Mouse (Mus musculus) gastrocnemius, postnatal 25 days (tissue): ENCODE measurements around the gene Ppp1ca. TPM values are rescaled to one million over a fixed set of nuclear protein-coding genes. Genes with fewer than 3 reads are reported as not detected.

Experiments
- DNase-seq: peaks from one replicate; pipeline ENCODE4 v3.0.0; 2022
- total RNA-seq, 2 experiments: library from RNA; stranded (reverse); gene quantifications; 1 replicate in 1 of 2; 2 replicates in 1 of 2; pipeline ENCODE4 v1.2.3; 2021

Ppp1ca gene
- total RNA-seq, 2 experiments from 2014 or later: 206 to 208 TPM

DNA sequence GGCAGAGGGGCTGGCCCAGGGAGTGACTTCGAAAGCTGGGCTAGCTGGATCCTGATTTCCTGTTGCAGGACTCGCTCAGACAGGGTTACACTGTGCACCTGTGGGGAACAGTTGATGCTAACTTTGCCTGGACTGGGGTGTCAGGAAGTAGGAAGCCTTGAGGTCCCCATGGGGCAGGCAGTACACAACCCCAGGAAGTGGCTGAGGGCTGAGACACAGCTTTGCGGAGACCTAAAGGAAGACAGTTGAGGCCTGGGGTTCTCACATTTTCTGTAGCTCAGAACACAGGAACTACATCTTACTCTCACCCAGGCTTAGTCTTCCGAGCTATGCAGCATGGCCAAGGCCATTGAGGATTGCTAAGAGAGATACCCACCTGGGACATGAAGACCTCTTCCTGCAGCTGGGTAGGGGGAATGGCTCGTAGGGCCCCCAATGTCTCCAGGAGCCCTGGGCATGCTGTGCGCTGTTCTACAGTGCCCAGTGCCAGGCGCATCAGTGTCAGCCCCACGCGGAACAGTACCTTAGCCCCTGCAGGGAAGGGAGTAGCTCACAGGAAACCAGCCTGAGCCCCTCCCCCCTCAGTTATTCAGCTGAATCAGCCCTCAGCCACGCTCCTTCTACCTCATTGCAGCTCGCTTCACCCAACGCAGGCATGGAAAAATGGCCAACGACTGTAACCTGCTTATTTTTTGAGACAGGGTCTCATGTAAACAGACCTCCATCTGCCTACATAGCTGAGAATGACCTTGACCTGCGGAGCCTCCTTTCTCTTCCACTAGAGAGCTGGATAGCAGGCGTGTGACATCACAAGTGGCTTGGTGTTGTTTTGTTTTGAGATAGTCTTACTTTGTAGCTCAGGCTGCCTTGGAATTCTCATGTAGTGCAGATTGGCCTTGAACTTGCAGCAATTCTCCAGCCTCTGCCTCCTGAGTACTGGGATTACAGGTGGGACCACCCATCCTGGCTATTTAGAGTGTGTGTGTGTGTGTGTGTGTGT is 6.6 kb upstream of the Ppp1ca start:
- DNase-seq: no peak

DNA sequence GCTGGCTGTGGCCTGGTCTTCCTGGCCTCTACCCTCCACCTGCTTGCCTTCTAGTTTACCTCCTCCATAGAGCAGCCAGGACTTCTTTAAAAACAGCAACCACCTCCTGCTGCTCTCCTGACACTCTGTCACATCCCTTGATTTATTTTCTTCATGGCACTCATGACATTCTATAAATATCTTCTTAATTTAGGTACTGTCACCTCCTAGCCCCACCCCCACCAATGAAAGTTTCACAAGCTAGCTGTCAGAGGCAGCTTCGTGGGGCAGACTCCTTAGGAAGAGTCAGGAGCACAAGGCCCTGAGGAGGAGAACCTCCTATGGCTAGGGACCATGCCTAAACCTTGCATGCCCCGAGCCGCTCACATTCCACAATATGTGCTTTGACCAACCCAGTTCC is 4.6 kb upstream of the Ppp1ca start:
- DNase-seq: no peak

DNA sequence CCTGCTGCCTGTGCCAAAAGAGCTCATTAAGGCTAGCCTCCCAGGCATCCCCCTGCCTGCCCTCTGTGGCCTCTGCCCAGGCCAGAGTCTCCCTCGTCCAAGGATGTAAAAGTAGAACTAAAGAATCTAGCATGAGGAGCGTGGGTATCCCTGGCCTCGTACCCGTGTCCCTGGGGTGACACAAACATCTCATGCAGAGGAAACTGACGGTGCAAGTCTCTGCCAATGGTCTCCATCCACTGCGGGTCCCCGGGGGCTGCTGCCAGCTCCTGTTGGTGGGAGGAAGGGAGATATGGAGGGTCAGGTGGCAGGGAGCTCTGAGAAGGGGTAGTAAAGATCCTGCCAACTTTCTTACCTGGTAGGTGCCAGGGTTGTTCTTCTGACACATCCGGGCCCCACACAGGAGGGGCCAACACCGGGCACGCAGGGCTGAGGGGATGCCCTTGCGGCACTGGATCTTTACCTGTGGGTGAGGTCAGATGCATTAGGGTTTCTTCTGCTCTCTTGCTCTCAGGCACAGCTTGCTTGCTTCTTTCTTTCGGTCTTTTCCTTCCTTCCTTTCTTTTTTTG is 2.7 kb upstream of the Ppp1ca start:
- no peak for DNase-seq

DNA sequence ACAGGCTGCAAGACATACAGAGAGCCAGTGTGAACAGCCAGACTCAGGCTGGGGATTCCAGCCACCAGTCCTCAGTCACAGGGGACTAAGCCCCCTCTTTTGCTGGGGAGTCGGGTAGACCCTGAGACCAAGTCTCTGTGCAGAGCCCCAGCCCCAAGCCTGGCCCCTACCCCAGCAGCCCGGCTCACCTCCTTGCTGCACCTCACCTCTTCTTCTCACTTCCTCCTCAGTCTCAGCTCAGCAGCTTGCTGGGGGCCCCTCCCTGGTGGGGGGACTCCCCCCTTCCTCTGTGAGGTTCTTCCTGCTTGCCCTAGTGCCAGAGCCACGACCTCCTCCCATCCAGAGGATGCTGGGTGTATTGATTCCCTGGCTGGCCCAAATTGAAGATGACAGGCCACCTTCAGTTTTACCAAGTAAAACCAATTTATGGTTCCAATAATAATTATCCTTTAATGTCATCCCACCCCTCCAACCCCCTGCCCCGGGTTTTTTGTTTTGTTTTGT is 982 bp upstream of the Ppp1ca start, which contains the start of gene Tbc1d10c:
Gene Tbc1d10c (minus strand): TSS at position 454 of the 504 bp plus-strand sequence.
- peak; percentile 66 for DNase-seq

DNA sequence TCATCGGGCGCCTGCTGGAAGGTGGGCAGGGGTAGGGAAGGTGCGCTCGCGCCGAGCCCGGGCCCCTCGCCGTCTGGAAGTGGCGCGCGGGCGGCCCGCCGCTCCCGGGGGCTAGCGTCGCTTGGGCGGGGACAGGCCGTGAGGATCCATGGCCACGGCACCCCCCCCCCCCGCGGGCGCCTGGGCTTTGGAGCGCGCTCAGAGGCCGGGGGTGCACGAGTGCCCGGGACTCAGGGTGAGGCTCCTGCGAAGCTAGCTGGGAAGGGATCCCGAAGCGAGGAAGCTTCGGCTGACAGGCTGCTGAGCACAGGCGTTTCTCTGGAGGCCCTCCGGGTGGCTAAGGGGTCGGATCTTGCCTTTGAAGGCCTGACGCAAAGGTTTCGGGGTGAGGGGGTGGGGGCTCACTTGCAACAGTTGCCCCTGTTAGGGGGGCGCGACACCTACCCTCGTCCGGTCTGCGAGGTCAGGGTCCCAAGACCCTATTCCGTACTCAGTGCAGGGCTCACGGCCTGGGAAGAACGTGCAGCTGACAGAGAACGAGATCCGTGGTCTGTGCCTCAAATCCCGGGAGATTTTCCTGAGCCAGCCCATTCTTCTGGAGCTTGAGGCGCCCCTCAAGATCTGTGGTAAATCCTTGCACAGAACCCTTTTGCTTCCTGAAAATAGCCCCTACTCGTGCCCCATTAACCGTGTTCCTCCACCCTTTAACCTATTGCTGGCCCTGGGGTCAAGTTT is 553 bp downstream of the Ppp1ca start:
- DNase-seq: no peak

DNA sequence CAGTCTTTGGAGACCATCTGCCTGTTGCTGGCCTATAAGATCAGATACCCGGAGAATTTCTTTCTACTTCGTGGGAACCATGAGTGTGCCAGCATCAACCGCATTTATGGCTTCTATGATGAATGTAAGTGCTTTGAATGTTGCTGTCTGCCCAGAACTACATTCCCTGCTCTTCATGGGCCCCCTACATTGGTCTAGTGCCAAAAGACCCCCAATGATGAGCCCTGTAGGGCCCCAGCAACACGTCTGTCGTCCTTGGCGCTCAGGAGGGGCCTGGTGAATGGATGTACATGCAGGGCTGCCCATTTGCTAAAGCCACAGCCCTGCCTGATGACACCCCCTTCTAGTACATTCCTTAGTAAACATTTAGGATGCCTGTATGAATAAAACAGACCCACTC is 1.3 kb downstream of the Ppp1ca start:
- no peak for DNase-seq

DNA sequence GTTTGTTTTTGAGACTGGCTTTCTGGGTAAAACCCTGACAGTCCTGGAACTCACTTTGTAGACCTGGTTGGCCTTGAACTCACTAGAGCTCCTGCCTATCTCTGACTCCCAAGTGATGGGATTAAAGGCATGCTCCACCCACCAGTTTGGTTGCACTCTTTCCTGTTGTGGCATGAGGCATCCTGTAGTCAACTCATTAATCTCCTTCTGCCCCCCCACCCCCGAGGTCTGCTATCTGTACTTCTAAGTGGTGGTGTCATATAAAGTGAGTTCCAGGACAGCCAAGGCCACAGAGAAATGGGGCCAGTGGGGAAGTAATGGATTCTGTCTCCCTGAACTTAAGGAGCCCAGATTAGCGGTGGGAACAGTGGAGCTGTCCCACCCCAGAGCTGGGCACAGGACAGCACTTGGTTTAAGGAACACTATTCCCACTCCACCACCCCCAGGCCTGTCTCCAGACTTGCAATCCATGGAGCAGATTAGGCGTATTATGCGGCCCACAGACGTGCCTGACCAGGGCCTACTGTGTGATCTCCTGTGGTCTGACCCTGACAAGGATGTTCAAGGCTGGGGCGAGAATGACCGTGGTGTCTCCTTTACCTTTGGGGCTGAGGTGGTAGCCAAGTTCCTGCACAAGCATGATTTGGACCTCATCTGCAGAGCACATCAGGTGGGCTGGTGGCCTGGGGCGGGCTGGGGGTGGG is 2.3 kb downstream of the Ppp1ca start:
- DNase-seq: no peak

DNA sequence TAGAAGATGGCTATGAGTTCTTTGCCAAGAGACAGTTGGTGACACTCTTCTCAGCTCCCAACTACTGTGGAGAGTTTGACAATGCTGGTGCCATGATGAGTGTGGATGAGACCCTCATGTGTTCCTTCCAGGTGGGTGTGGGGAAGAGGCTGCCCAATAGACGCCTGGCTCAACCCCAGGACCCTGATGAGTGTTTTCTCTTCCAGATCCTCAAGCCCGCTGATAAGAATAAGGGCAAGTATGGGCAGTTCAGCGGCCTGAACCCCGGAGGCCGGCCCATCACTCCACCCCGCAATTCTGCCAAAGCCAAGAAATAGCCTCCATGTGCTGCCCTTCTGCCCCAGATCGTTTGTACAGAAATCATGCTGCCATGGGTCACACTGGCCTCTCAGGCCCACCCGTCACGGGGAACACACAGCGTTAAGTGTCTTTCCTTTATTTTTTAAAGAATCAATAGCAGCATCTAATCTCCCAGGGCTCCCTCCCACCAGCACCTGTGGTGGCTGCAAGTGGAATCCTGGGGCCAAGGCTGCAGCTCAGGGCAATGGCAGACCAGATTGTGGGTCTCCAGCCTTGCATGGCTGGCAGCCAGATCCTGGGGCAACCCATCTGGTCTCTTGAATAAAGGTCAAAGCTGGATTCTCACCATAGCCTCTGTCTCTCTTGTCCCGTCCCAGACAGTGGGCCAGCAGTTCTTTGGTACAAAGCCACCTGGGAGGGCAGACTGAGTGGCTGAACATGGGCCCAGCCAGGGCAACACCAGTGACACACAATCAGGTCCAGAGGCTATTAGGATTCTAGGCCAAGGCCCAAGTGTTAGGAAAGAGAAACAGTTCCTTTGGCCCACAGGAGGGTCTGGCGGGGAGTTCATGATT is 3.1 kb downstream of the Ppp1ca start:
- DNase-seq: no peak

DNA sequence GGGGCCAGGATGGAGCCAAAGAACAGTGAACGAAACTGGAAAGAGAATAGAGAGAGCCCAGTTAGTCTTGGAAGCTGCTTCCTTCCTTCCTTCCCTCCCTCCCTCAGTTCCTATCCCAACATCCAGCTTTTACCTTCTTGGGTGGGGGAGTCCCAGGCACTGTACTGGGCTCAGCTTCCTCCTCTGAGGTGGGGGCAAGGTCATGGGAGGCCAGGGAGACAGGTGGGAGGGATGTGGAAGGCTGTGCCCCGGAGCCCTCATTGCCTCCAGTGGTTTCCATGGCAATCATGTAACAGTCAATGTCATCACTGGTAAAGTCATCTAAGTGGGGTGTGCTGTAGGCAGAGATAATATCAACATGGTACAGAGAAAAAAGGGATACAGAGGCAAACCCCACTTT is 4.2 kb downstream of the Ppp1ca start:
- DNase-seq: no peak

DNA sequence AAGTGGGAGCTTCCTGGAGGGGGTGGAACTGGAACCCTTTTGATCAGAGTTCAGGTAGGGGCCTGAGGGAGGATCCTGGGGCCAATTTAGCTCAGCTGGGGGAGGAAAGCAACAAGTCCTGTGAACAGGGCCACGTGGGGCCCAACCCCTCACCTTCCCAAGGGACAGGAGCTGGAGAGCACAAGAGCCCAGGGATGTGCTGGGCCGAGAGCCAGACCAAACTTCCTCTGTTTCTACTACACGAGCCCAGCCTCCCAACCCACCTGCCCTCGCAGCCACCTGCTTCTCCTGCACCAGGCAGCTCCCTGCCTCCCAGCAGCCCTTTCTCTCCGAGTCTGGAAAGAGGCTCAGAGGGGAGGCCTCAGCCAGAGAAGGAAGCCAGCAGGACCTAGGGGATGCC is 4.7 kb downstream of the Ppp1ca start:
- no peak for DNase-seq

DNA sequence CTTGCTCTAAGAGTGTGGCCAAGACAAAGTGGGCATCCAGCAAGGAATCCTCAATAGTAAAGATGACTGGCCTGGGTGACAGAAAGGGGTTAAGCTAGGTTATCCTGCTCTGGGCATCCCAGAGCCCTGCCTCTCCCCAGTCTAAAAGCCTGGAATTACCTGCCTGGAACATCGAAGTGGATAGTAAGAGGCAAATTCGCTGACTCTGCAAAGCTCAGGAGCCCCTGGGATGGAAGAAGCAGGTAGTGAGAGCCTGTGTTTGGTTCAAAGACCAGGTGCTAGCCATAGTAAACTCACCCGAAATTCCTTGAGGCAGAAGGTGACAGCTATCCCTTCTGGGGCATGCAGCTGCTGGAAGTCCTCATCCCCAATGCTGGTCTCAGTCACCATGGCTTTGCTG is 5.3 kb downstream of the Ppp1ca start:
- no peak for DNase-seq

DNA sequence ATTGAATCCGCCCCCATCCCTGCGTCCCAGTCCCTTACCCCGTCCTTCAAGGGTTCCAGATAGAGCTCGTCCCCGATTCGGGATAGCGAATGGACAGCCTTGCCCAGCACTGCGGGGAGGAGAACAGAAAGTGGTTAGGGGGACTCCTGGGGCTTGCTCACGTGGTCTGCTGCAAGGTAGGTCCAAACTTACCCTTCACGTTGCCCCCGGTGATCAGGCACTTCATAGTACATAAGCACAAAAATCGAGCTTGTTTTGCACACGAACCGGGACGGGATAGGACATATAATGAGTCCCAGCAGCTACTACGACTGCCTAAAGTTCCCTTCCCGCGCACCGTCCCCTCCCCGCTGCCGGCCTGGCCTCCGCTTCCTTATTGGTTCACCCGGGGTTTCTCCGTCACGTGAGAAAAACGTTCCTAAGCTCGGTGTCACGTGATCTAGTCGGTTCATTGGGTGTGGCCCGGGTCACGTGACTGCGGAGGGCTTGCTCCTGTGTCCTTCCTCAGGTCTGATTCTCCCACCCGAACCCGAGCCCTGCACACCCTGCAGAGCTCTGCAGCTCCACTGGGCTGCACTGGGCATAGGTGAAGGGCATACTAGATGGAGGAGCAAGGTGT is 9.5 kb downstream of the Ppp1ca start, which contains the start of gene Rad9a:
Gene Rad9a (minus strand): TSS at position 372 of the 619 bp plus-strand sequence.
- DNase-seq: peak; percentile 93

DNA sequence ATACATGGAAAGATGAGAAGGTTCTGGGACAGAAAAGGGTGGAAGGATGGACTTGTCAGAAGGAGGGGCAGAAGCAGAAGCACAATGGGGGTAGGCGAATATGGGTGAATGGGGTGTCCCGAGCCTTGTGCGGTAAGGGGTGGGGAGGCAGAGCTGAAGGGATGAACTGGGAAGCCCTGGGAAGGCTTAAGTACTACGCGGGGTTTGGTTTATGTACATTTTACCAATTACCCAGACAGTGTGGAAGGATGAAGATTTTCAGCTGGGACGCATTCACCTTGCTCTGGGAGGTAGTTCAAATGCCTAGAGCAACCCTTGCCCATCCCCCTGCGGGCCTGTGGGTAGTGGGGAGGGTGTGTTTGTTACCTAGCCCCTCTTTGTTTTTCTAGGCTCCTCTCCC is 10.3 kb downstream of the Ppp1ca start:
- DNase-seq: no peak

DNA sequence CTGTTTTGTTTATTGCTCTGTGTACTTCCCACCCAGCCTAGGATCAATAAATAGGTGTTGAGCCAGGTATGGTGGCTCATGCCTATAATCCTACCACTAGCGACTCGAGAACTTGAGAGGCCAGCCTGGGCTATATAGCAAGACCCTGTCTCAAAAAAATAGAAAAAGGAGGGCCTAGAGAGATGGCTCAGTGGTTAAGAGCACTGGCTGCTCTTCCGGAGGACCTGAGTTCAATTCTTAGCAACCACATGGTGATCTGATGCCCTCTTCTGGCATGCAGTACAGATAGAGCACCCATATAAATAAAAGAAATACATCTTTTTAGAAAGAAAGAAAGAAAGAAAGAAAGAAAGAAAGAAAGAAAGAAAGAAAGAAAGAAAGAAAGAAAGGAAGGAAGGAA is 11.3 kb downstream of the Ppp1ca start:
- no peak for DNase-seq

DNA sequence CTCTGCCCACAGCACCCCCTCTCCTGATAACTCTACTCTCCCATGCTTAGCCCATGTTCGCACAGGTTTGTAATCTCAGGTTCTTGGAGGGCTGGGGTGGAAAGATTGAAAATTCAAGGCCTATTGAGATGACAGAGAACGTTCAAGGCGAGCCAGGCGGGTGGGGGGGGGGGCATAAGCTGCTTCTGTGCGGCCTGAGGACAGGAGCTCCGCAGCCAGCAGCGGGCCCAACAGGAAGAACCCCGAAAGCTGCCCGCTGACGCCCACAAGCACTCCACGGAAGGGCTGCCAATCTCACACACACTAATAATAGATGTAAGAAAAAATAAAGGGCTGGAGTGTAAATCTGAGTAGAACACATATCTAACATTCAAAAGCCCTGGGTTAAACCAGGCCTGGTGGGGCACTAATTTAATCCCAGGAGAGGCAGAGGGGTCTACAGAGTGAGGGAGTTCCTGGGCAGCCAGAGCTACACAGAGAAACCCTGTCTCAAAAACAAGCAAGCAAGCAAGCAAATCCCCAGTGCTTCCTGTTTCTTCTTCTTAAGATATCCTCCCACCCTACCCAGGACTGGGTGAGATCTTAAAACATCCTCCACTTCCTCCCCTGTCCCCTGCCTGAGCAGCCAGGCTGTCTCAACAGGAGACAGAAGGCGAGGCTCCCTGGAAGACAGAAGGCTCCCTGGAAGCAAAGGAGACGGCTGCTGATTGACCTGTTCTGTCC is 11.9 kb downstream of the Ppp1ca start:
- DNase-seq: no peak

DNA sequence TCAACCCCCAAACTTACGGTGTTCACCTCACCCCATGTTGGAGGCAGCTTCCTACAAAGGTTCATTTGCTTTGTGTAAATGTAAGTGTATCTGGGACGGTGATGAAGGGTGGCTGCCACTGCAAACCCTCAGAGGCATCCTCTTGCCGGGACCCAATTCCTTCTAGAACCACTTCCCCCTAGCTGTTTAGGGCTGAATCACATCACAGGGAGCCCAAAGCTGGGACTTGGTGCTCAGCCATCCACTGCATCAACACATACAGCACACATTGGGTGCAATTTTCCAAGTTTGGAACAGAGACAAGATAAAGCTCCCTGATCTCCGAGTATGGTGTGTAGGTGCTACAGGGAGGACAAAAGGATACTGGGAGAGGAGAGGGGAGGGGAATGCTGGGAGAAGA is 13.0 kb downstream of the Ppp1ca start:
- DNase-seq: no peak

DNA sequence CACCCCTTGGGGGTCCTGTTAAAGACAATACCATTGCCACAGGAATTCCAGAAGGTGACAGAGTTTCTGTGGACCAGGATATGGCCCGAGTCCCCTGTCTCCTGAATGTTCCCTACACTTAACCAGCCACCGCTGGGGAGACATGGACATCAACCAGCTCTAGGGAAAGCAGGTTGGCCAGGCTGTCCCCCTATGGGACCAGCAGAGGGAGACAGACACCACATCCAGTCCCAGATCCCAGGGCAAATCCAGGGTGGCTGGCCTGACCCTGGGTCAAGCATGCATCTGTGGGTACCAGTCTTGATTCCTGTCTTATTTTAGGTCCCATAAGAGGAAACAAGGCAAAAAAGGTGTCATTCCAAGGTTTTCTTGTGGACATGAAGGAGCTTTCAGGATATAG is 15.1 kb downstream of the Ppp1ca start:
- DNase-seq: no peak

DNA sequence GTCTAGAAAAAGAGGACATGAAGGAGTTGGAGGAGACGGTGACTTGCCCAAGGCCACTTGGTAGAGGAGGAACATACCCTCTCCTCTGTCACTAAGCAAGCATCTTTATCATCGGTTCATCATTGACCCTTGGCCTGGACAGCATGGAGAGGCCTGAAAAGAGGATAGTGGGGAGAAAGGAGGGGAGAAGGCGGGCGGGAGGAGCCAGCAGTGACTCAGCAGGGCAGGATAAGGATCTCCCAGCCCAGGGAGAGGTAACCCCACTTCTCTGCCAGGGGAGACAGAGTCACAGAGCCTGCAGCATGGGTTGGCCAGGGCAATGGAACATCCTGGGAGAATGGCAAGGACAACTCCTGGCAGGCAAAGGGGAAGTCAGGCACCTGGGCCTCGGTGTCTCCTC is 16.7 kb downstream of the Ppp1ca start:
- DNase-seq: no peak

DNA sequence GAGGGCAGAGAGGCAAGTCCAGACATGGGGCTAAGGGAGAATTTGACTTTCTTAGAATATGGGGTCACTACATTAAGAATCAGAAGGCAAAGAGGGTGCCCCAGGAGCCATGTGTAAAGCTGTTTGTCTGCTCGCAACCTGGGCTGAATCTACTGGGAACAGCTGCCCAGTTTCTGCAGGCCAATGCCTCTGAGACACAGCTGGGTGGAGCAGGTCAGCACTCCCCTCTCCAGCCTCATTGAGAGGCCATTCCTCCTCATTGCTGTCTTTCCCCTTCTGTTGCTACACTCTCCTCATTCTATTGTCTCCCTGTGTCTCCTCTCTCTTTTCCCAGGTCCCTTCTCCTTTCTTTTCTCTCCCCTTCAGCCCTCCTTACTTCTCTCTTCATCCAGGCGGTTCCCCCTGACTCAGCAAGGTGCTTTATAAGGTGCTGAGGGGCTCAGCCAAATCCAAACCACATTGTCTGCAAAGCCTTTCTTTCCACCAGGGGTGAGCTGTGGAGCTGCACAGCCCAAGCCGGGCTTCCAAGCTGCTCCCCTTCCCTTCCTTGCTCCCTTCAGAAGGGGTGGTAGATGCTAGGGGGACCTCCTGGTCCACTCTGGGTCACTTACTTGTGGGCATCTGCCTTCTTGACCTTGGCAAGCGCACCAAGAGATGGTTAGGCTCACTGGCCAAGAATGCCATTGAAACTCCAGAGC is 20.2 kb downstream of the Ppp1ca start:
- DNase-seq: no peak
